Mouse (Mus musculus): ENCODE results near the gene Rps15.

Rps15 gene

DNA sequence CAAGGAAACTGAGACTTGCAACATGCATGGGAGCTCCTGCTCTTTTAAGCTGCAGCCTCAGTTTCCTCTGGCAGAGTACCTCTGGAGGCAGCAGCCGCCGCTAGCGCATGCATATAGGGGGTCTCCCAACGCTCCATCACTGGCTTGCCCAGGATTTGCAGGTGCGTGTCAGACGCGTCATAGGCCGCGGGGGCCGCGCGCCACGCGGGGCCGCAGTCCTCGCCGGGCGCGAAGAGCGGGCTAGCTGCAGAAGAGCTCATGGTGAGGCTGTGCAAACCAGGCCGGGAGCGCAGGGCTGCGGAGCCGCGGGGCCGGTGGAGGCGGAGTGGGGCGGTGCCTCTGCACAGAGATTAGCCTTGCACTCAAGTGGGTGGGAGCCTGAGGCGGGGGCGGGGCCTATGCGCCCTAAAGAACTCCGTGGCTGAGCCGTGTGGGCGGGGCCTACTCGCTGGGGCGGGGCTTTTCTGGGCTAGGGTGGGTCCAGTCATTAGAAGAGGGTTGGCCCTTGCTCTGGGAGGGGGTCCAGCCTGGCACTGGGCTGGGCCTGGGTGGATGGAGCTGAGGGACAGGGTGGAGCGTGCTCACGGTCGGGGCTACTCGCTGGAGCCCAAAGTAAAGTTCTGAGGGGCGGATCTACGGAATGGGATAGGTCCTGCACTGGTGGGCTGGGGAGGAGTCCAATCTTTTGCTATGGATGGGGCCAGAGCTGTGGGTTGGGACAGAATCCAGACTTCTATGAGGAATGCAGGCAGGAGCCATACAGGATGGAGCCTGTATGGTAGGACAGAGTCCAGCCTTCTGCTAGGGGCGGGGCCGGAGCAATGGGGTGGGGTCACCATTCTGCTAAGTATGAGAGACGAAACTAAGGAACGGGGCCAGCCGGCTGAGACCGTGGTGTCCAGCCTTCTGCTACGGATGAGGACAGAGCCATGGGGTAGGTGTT is 31.3 kb upstream of the Rps15 start, which contains the start of the genes Gamt and Dazap1:
Gene Gamt, minus strand, starts transcription at position 371 of the 943 bp plus-strand sequence.
Gene Dazap1, plus strand, starts transcription at position 845 of the 943 bp plus-strand sequence.
- DNase-seq (ENCODE audit: low spot score in 2 of 2) = peak; percentile 97 to 99

DNA sequence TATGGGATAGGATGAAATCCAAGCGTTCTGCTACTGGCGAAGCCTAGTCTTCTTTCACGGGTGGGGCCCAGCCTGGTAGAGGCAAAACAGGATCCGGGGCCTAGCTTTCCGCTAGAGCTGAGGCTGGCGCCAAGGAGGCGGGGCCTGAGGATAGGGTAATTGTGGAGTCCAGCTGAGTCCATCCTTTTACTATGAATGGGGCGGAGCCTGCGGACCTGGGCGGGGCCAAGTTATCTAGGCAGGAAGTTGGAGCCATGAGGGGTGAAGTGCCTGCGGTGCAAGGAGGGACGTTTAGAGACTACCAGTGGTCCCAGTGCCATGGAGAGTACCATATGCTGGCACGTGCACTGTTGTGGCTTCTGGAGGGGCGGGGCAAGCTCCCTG is 30.7 kb upstream of the Rps15 start:
- peak; percentile 97 to 98 for DNase-seq (ENCODE audit: low spot score in 2 of 2)

DNA sequence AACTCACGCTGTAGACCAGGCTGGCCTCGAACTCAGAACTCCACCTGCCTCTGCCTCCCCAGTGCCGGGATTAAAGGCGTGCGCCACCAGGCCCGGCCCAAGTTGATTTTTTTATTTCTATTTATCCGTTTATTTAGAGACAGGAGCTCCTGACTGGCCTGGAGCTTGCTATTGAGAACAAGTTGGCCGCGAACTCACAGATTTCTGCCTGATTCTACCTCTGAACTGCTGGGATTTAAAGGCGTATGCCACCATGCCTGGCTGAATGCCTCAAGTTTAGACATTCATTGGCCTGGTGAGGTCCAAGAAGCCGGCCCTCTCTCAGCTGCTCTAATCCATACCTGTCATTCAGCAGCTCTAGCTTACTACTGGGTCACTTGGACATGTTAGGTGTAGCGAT is 30.1 kb upstream of the Rps15 start:
- DNase-seq (ENCODE audit: low spot score in 2 of 2) = no peak

DNA sequence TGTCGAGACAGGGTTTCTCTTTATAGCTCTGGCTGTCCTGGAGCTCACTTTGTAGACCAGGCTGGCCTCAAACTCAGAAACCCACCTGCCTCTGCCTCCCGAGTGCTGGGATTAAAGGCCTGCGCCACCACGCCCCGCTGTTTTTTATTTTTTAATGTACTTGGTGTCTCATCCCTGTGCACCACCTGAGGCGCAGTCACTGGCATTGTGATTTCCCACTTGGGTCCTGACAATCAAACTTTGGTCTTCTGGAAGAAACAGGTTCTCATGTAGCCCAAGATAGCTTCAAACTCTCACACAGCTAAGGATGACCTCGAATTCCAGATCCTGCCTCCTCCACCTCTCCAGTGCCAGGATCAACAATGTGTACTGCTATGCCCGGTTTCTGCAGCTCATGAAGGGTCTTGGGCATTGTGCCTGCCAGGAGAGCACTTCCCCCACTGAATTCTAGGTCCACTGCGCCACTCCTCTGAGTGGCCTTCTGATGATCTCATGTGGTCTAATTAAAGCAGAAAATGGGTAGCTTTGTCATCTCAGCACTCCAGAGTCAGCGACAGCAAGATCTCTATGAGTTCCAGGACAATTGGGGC is 29.4 kb upstream of the Rps15 start:
- DNase-seq (ENCODE audit: low spot score in 2 of 2) = no peak

DNA sequence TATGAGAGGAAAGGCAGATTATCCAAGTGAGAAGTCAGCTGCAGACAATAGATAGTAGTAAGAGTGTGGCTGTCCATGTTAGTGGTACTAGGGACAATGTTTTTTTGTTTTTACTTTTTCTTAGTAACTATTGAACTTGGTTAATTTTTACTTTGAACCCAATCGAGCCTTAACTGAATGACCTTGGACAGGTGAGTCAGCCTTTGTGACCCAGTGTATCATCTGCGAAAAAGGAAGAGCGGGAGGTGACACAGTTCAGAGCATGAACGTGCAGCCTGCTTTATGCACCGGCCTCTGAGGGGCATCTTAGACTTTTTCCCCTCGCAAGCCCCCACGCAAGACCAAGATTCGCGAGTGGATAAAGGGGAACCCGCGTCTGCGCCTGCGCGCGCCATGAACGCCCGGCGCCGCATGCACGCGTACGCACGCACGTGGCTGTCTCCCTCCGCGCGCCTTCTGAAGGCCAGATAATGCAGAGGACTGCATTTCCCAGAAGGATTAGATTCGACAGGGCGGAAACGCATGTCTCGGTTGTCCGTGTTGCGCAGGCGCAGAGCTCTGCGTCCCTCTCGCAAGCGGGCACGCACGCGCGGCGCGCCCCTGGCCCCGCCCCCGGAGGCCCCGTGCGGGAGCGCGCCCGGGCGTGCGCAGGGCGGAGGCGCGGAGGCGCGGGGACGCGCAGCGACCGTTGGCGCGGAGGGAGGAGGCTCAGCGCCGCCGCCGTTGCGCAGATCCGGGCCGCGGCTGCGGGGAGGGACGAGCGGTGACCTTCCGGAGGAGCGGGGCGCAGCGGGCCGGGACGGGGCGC is 27.7 kb upstream of the Rps15 start:
- peak; percentile 96 to 98 for DNase-seq (ENCODE audit: low spot score in 2 of 2)

DNA sequence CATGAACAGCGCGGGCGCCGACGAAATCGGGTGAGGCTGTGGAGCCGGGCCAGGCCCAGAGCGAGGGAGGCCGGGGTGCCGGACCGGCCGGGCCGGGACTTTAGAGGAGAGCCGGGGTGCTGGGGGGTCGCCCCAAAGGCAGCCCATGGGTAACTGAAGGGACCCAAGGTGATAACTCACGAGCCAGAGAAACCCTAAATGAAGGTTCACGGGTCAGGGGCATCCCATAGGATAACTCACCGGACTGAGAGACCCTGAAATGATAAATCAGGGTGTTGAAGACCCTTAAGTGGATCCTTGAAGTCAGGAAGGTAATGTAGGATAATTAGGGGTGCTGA is 27.1 kb upstream of the Rps15 start:
- DNase-seq (ENCODE audit: low spot score in 2 of 2) = no peak

DNA sequence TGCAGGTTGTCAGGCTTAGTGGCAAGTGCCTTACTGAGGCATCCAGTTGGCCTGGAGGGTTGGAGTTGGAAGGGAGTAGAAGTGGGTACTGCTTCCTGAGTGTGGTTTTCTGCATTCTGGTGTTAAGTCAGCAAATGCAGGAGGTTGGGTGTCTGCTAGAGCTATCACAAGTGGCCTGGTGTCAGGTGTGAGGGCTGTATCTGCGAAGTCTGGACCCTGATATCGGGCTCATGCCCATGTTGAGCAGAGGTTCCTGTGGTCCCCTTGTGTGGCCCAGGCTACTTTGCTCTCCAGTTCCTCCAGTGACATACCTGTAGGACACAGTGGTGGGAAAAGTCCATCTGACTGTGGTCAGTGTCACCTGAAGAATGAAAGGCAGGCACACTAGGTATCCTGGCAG is 22.2 kb upstream of the Rps15 start:
- no peak for DNase-seq (ENCODE audit: low spot score in 2 of 2)

DNA sequence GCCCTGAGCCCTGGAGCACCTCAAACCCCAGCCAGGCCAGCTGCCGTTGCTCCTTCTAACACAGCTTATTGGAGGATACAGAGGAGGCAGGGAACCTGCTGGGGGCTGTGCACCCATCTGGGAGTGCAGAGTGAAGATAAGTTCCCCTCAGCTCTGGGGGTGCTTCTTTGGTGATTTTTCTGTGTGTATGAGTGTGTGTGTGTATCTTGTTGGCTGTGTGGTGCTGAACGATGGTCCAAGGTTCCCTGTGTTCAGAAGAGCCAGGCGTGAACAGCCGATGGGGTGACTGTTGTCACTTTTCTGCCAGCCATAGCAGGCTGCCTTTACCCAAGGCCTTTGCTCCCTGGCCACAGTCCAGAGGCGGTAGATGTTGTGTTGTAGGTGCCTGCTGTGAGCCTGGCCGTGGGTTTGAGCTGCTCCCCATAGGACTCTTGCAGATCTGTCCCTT is 21.5 kb upstream of the Rps15 start:
- no peak for DNase-seq (ENCODE audit: low spot score in 2 of 2)

DNA sequence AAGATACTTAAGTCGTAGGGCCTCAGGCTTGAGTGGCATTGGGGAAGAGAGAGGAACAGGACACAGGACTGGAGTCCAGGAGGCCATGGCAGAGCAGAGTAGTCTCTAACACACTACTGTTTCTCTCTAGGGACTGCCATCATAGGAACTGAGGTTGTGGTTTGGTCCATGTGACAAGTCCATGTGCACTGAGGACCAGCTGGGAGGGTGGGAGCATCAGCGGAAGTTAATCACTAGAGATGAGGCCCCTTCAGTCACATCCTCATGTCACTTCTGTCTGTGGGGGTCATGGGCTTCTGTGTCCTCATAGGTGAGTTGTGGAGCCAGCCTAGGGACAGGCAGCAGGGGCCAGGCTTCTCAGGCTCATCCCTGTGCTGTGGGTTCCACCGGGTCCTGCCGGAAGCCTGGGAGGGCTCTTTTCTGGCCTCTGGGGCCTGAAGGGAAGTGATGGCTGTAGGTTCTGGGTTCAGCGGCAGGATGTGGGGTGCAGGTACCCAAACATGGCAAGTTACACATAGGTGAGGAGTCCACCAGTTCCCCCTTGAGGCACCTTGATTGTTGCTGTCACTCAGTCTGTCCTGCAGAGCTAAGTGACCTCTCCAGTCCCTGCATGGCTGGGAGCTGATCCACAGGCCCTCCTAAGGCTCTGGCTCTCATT is 20.9 kb upstream of the Rps15 start:
- no peak for DNase-seq (ENCODE audit: low spot score in 2 of 2)

DNA sequence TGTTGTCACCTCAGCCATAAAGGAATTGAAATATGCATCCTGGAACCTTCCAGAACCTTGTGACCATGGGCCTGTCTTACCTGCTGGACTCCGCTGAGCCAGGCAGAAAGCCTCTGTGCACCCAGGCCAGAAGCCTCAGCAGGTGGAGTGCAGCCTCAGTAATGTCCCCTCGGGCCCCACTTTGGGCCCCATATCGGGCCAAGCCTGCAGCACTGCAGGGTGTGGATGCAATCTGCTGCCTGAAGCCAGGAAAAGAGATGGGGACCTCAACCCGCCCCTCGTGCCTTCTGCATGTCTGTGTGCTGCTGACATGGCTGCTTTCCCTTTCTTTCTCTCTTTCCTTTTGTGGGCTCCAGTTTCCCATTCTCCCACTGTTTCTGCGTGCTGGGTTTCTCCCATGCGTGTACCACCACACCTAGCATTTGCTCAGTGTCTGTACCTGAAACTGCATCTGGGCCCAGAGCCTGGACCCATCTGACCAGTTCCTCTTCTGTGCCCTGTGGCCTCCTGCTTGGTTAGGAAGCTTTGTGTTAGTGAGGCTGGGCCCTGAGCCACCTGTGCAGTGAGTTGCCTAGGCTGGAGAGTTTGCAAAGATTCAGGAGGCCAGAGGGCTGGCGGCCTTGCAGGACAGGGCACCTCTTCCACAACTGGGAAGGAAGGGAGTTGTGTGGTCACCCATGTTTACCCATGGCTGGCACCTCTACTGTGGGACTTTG is 20.2 kb upstream of the Rps15 start:
- no peak for DNase-seq (ENCODE audit: low spot score in 2 of 2)

DNA sequence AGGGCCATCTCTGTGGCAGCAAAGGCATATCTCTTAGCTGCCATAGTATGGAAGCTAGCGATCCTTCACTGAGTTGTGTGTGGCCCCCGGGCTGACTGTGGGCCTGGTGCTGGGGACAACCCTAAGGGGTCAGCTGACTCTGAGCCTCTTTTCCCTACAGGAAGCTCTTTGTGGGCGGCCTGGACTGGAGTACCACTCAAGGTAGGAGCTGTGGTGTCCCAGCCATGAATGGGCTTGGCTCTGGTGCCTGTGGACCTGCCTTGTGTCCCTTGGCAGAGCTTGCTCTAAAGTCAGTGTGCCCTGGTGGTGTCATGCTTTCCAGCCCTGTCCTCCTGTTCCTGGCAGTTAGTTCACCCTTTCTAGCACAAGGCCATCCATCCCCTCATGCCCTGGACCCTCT is 18.4 kb upstream of the Rps15 start:
- no peak for DNase-seq (ENCODE audit: low spot score in 2 of 2)

DNA sequence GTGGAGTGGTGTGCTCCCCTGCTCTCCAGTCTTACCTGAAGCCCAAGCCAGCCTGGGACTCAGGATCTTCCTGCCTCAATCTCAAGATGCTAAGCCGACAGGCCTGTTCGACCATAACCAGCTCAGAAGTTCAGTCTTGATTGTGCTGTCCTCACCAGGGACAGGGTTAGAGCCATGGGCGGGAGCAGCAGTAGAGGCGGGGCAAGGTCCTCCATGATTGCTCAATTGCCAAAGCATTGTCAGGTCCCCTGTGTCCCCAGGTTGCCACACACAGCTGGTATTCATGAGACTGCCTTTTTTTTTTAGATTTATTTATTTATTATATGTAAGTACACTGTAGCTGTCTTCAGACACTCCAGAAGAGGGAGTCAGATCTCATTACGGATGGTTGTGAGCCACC is 16.0 kb upstream of the Rps15 start:
- no peak for DNase-seq (ENCODE audit: low spot score in 2 of 2)

DNA sequence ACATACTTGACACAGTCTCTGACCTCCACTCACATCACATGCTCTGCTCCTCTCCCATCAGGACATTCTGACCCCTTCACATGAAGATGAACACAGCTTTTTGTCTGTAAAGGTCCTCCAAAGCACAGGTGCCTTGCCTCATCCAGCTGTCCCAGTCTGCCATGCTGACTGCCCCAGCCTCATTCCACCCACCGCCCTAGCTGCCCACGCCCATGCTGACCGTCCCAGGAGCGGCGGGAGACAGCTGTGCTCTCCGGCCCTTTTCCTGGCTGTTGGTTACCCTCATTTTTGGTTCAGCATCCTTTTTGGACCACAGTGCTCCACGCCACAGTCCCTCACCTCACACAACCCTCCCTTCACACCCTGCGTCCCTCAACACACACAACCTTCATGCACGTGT is 13.9 kb upstream of the Rps15 start:
- DNase-seq (ENCODE audit: low spot score in 2 of 2) = no peak

DNA sequence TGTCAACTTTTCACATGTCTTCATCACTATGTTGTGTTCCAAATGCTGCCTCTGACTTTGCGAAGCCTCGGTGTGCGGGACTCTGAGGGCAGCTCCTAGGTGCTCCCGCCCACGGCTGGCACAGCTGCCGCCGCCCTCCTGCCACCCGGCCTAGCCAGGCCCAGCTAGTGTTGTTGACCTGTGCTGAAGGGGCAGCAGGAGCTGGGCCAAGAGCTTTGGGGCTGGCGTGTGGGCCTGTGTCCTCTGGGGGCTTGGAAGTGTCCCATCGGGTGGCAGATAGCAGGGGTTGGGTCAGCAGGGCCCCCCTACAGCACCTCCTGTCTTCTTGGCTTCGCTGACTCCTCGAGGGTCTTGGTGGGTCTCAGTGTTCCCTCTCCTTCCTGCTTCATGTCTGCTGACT is 13.0 kb upstream of the Rps15 start:
- DNase-seq (ENCODE audit: low spot score in 2 of 2) = no peak

DNA sequence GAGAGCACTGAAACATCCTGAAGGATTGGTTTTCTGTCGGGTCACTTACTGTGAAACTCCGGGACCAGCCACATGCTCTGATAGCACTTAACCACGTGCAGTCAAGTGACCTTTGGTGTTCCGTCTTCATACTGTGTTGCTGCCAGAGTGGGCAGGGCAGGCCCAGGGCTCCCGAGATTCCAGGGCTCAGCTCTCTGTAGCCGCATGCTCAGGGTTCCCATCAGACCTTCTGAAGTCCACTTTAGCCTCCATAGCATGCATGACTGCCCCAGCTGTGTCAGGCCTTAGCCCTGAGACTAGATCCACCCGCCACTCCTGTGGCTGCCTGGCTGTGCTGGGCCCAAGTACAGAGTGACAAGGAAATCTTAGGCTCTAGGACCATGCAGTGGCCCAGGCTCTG is 10.9 kb upstream of the Rps15 start:
- DNase-seq (ENCODE audit: low spot score in 2 of 2) = no peak

DNA sequence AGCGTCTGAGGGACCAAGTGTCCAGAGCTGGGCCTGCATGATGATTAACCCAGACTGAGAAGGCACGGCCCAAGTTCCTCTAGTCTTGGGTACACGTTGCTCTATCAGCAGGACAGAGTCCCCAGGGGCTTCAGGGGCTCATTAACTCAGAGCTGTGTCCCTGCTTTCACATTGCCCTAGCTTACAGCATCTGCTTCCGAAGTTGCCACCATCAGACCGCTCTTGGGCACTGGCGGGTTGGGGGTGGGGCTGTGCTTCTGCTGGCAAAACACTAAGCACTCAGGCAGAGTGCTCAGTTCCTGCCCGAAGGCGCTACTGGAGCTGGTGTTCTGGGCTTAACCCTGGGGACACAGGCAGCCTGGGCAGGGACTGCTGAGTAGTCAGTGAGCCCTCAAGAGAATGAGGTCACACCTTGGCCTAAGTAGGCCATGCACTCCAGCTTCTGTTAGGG is 10.3 kb upstream of the Rps15 start:
- DNase-seq (ENCODE audit: low spot score in 2 of 2) = peak in 1 of 2 experiments; percentile 61

DNA sequence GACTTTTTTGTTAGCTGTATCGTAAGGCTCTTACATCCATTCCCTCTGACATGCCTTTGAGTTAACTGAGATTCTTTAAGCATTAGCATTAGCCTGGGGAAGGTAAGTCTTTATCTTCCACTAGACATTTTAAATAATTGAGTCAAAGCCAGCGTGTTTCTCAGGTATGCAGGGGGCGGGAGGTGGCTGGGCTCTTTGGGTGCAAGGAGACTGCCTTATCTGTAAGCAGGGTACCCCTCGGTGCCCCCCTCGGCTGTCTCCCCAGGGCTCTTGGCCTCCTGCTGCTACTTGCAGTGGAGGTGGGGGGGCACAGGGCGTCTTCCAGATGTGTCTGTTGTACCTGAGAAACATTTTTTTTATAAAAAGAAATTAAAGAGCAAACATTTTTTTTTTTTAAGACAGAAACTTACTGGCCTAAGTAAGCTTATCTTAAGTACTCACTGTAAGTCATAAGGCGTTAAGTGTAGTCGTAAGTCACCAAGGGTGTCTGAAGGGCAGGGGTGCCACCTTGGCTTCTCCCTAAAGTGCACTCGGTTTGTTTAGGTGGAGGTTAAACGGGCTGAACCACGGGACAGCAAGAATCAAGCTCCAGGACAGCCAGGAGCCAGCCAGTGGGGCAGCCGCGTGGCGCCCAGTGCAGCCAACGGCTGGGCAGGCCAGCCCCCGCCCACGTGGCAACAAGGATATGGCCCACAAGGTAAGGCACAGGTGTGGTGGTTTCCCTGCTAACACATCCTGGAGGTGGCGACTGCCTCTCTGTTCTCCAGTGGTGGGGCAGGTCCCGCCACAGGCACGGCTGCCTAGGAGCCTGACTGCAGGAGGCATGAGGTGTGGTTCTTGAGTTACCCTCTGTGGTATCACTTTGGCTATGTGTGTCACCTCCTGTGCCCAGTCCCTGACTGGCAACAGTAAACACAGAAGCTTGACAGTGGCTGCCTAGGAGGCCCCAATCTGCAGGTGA is 9.5 kb upstream of the Rps15 start:
- DNase-seq (ENCODE audit: low spot score in 2 of 2) = no peak

DNA sequence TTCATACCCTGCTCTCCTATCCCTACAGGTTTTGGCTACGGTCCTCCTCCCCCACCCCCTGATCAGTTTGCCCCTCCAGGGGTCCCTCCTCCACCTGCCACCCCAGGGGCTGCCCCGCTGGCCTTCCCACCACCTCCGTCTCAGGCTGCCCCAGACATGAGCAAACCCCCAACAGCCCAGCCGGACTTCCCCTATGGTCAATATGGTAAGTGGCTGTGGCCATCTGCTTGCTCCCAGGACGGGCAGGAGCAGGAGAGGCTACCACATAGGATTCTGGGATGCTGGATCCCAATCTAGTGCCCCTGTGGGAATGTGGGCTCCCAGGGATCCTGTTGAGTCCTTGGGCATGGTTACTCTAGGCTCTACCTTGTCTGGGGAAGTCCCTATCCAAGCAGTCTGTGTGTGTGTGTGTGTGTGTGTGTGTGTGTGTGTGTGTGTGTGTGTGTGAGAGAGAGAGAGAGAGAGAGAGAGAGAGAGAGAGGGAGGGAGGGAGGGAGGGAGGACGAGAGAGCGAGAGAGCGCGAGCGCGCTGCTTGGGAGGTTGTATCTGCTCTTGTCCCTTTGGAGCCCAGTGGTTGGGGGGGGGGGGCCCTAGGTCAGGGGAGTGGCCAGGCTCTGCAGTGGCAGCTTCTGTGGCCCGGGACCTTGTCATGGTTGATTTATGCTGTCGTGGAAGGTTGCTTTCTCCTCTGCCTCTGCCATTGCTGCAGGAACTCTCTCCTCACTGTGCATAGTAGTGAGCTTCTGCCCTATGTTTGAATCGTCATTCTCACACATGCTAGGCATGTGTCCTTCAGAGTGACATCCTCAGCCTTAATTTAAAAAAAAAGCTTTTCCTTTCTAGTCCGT is 6.8 kb upstream of the Rps15 start:
- no peak for DNase-seq (ENCODE audit: low spot score in 2 of 2)

DNA sequence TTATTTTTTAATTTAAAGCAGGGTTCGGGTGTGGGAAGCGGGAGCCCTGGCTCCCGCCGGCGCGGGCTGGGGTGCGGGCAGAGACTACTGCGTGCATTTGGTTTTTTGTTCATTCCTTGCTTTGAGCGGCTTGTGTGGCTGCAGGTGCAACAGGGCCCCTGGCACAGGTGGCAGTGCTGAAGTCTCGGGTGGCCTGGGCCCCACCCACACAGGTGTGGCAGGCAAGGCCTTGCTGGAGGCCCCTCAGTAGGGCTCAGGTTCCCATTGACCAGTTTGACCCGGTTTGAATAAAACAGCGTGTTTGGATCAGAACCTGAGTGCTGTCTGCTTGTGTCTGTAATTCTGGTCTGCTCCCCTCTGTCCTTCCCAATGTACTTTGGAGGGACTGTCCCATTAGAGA is 4.2 kb upstream of the Rps15 start:
- DNase-seq (ENCODE audit: low spot score in 2 of 2) = no peak
